Mouse (Mus musculus) right cerebral cortex, postnatal 10 days (tissue): ENCODE measurements at regions not wholly inside any gene's neighbourhood (a gene's known extent, or its start where the extent isn't known, plus 50 kb on each side); places are given as distances from the start of the nearest gene placed in this dataset.

Source experiments
- DNase-seq, 2 experiments: peaks; one replicate each; pipeline ENCODE4 v3.0.0; 2021; ENCODE audit warnings: low spot score in 2 of 2

- DNase-seq = no peak
These were observed 56.1 kb upstream of the Cav2 start for GRCm38 (mm10) chr6:17224852-17225251.

- DNase-seq = no peak
These were observed 54.5 kb upstream of the Cav2 start for GRCm38 (mm10) chr6:17226483-17226882.
